Mouse (Mus musculus) brain, embryonic 14.5 days (tissue): Measurements from ENCODE around the gene Pcca.

Experiments used
- CTCF ChIP-seq: fragments of 200-500 bp; IDR thresholded peaks from 2 replicates; pipeline ENCODE4 v1.5.1; 2012; ENCODE audit warnings: inconsistent platforms, mild to moderate bottlenecking, moderate library complexity, borderline replicate concordance; ENCODE audit not compliant: insufficient read depth, insufficient read length; ENCODE audit errors: extremely low read depth
- POLR2A ChIP-seq: fragments of 200-500 bp; IDR thresholded peaks from 2 replicates; pipeline ENCODE4 v1.6.1; 2012; ENCODE audit warnings: mild to moderate bottlenecking, inconsistent platforms, borderline replicate concordance; ENCODE audit not compliant: poor library complexity, insufficient read depth, insufficient read length, severe bottlenecking; ENCODE audit errors: extremely low read depth

DNA sequence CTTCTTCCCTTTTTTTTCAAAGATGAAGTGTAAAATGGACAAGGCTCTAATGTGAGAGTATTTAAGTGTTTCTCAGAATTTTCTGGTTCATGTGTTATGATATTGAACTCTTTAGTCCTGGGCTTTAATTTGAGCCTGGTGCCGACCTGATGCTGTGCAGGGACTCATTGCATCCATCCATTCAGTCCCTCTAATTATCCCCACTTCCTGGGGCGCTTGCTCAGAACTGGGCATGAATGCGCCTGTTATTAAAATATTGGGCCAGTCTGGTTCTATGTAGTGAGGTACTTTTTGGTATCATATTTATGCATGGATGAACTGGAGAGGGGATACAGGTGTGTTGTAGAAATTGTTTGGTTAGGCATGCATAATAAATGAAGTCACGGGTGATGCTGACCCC lies 47.9 kb downstream of the Pcca start:
- TF ChIP-seq CTCF (no peak), POLR2A (no peak)
